Mouse (Mus musculus): ENCODE measurements around the gene Ccdc180. TPM values are rescaled to one million over a fixed set of nuclear protein-coding genes. Genes with fewer than 3 reads are reported as not detected.

Ccdc180 gene
- total RNA-seq, 1 experiment, result not detected

- Histone ChIP-seq H3K4me3 (ENCODE audit: insufficient read depth in 1 of 2, low read depth in 1 of 2, low read length in 2 of 2, poor library complexity in 1 of 2, severe bottlenecking in 1 of 2) (peak overlapping the region; percentile 63 to 83), H3K9ac (ENCODE audit: insufficient read depth, low read depth, low read length, poor library complexity, severe bottlenecking) (peak overlapping the region; percentile 69), H3K27ac (ENCODE audit: insufficient read depth, low read depth, low read length, poor library complexity, severe bottlenecking) (no peak overlapping the region), H3K4me1 (ENCODE audit: control insufficient read depth in 2 of 2, insufficient read depth in 2 of 2, low read length in 2 of 2, poor library complexity in 1 of 2) (no peaks in the 10 kb centered on the region), H3K36me3 (ENCODE audit: control insufficient read depth, insufficient read depth, low read length, poor library complexity, severe bottlenecking) (no peaks in the 10 kb centered on the region), H3K9me3 (ENCODE audit: control insufficient read depth, insufficient read depth, low read depth, low read length) (no peaks in the 10 kb centered on the region)
- TF ChIP-seq ZC3H11A (IDR thresholded peaks at IDR 0.05; ENCODE audit: borderline replicate concordance, low read depth, low read length) (no peak), CHD2 (IDR thresholded peaks at IDR 0.05; ENCODE audit: low read depth, low read length) (no peak), MAFK (IDR thresholded peaks at IDR 0.05; ENCODE audit: insufficient read depth, low read depth, low read length) (no peak), ZNF384 (IDR thresholded peaks at IDR 0.05; ENCODE audit: low read depth, low read length) (no peak), HCFC1 (IDR thresholded peaks at IDR 0.05; ENCODE audit: borderline replicate concordance, insufficient read depth, low read length) (no peak)
- in situ Hi-C loops (cut with MboI; ENCODE audit: low sequenced_read_pairs in 2 of 2, unreplicated experiment in 2 of 2), result no loop called here
- DNase-seq (ENCODE audit: low read depth, low spot score), result no peak
Observed at GRCm38 (mm10) chr4:45972448-45972854, 82.3 kb downstream of the Ccdc180 start.

- no peak for DNase-seq (ENCODE audit: low read depth, low spot score)
- no peak overlapping the region for H3K27ac ChIP-seq (ENCODE audit: insufficient read depth, low read depth, low read length, poor library complexity, severe bottlenecking)
- H3K36me3 ChIP-seq (ENCODE audit: control insufficient read depth, insufficient read depth, low read length, poor library complexity, severe bottlenecking), result no peaks in the 10 kb centered on the region
- in situ Hi-C loops (cut with MboI; ENCODE audit: low sequenced_read_pairs in 2 of 2, unreplicated experiment in 2 of 2), result no loop called here
- no peak overlapping the region for H3K9ac ChIP-seq (ENCODE audit: insufficient read depth, low read depth, low read length, poor library complexity, severe bottlenecking)
- H3K4me1 ChIP-seq (ENCODE audit: control insufficient read depth in 2 of 2, insufficient read depth in 2 of 2, low read length in 2 of 2, poor library complexity in 1 of 2), result no peaks in the 10 kb centered on the region
- peak overlapping the region; percentile 63 to 83 for H3K4me3 ChIP-seq (ENCODE audit: insufficient read depth in 1 of 2, low read depth in 1 of 2, low read length in 2 of 2, poor library complexity in 1 of 2, severe bottlenecking in 1 of 2)
- no peak for TF ChIP-seq ZC3H11A (IDR thresholded peaks at IDR 0.05; ENCODE audit: borderline replicate concordance, low read depth, low read length)
- no peak for TF ChIP-seq CHD2 (IDR thresholded peaks at IDR 0.05; ENCODE audit: low read depth, low read length)
- TF ChIP-seq MAFK (IDR thresholded peaks at IDR 0.05; ENCODE audit: insufficient read depth, low read depth, low read length), result no peak
- TF ChIP-seq ZNF384 (IDR thresholded peaks at IDR 0.05; ENCODE audit: low read depth, low read length), result no peak
- TF ChIP-seq HCFC1 (IDR thresholded peaks at IDR 0.05; ENCODE audit: borderline replicate concordance, insufficient read depth, low read length), result no peak
- no peaks in the 10 kb centered on the region for H3K9me3 ChIP-seq (ENCODE audit: control insufficient read depth, insufficient read depth, low read depth, low read length)
Observed at GRCm38 (mm10) chr4:45972951-45973350, 82.8 kb downstream of the Ccdc180 start.

- Histone ChIP-seq H3K36me3 (ENCODE audit: control insufficient read depth, insufficient read depth, low read length, poor library complexity, severe bottlenecking) (no peaks in the 10 kb centered on the region), H3K9ac (ENCODE audit: insufficient read depth, low read depth, low read length, poor library complexity, severe bottlenecking) (no peak overlapping the region), H3K27ac (ENCODE audit: insufficient read depth, low read depth, low read length, poor library complexity, severe bottlenecking) (no peak overlapping the region), H3K4me3 (ENCODE audit: insufficient read depth in 1 of 2, low read depth in 1 of 2, low read length in 2 of 2, poor library complexity in 1 of 2, severe bottlenecking in 1 of 2) (no peak overlapping the region), H3K9me3 (ENCODE audit: control insufficient read depth, insufficient read depth, low read depth, low read length) (no peaks in the 10 kb centered on the region), H3K4me1 (ENCODE audit: control insufficient read depth in 2 of 2, insufficient read depth in 2 of 2, low read length in 2 of 2, poor library complexity in 1 of 2) (no peaks in the 10 kb centered on the region)
- in situ Hi-C loops (cut with MboI; ENCODE audit: low sequenced_read_pairs in 2 of 2, unreplicated experiment in 2 of 2), result no loop called here
- TF ChIP-seq HCFC1 (IDR thresholded peaks at IDR 0.05; ENCODE audit: borderline replicate concordance, insufficient read depth, low read length) (no peak), ZNF384 (IDR thresholded peaks at IDR 0.05; ENCODE audit: low read depth, low read length) (no peak), CHD2 (IDR thresholded peaks at IDR 0.05; ENCODE audit: low read depth, low read length) (no peak), ZC3H11A (IDR thresholded peaks at IDR 0.05; ENCODE audit: borderline replicate concordance, low read depth, low read length) (no peak), MAFK (IDR thresholded peaks at IDR 0.05; ENCODE audit: insufficient read depth, low read depth, low read length) (no peak)
- no peak for DNase-seq (ENCODE audit: low read depth, low spot score)
Observed at GRCm38 (mm10) chr4:45976931-45977667, 87.0 kb downstream of the Ccdc180 start.

- no peaks in the 10 kb centered on the region for H3K9me3 ChIP-seq (ENCODE audit: control insufficient read depth, insufficient read depth, low read depth, low read length)
- H3K4me1 ChIP-seq (ENCODE audit: control insufficient read depth in 2 of 2, insufficient read depth in 2 of 2, low read length in 2 of 2, poor library complexity in 1 of 2), result no peaks in the 10 kb centered on the region
- no peak overlapping the region for H3K27ac ChIP-seq (ENCODE audit: insufficient read depth, low read depth, low read length, poor library complexity, severe bottlenecking)
- no peak for TF ChIP-seq ZNF384 (IDR thresholded peaks at IDR 0.05; ENCODE audit: low read depth, low read length)
- TF ChIP-seq MAFK (IDR thresholded peaks at IDR 0.05; ENCODE audit: insufficient read depth, low read depth, low read length), result no peak
- TF ChIP-seq ZC3H11A (IDR thresholded peaks at IDR 0.05; ENCODE audit: borderline replicate concordance, low read depth, low read length), result no peak
- no peak for TF ChIP-seq HCFC1 (IDR thresholded peaks at IDR 0.05; ENCODE audit: borderline replicate concordance, insufficient read depth, low read length)
- no peak for TF ChIP-seq CHD2 (IDR thresholded peaks at IDR 0.05; ENCODE audit: low read depth, low read length)
- H3K9ac ChIP-seq (ENCODE audit: insufficient read depth, low read depth, low read length, poor library complexity, severe bottlenecking), result no peak overlapping the region
- no peak overlapping the region for H3K4me3 ChIP-seq (ENCODE audit: insufficient read depth in 1 of 2, low read depth in 1 of 2, low read length in 2 of 2, poor library complexity in 1 of 2, severe bottlenecking in 1 of 2)
- in situ Hi-C loops (cut with MboI; ENCODE audit: low sequenced_read_pairs in 2 of 2, unreplicated experiment in 2 of 2), result no loop called here
- H3K36me3 ChIP-seq (ENCODE audit: control insufficient read depth, insufficient read depth, low read length, poor library complexity, severe bottlenecking), result no peaks in the 10 kb centered on the region
- DNase-seq (ENCODE audit: low read depth, low spot score), result no peak
Observed at GRCm38 (mm10) chr4:45979916-45980315, 89.8 kb downstream of the Ccdc180 start.
